Mouse (Mus musculus) liver, adult 10 weeks (tissue): Measurements from ENCODE around the gene Thumpd1. TPM values are rescaled to one million over a fixed set of nuclear protein-coding genes. Genes with fewer than 3 reads are reported as not detected.

Experiments
- polyA plus RNA-seq: library from polyadenylated mRNA; stranded (reverse); fragments of 350-450 nt; fragmentation: Illumina TruSeq; extraction: RNeasy Lipid Tissue Mini Kit (QIAGEN cat#74804); gene quantifications from one replicate; pipeline ENCODE4 v1.2.3, GENCODE M21; 2014; ENCODE audit warnings: low read depth, low replicate concordance

The Thumpd1 gene
- polyA plus RNA-seq = 20.1 TPM

GRCm38 (mm10) chr7:119720253-119720946 is at the start of gene Thumpd1:
TSS of gene Thumpd1 (minus strand) at chr7:119720798.

GRCm38 (mm10) chr7:119760527-119760951 is 39.9 kb upstream of the Thumpd1 start, which contains the start of gene Acsm3:
TSS of gene Acsm3 (plus strand) at chr7:119760923.

GRCm38 (mm10) chr7:119689726-119690125 is 30.9 kb downstream of the Thumpd1 start, which contains the start of gene Acsm4:
TSS of gene Acsm4 (plus strand) at chr7:119690026.

Other genes with a start within 250 kb of the Thumpd1 start
- gene Umod, start 241.5 kb downstream of the Thumpd1 start, polyA plus RNA-seq = 0.34 TPM
- gene Acsm5, start 201.3 kb downstream of the Thumpd1 start, polyA plus RNA-seq = 90.2 TPM
- 16.6 TPM for gene Pdilt, start 197.3 kb downstream of the Thumpd1 start, polyA plus RNA-seq
- gene Acsm2, start 166.5 kb downstream of the Thumpd1 start, polyA plus RNA-seq = 1.5 TPM
- gene Acsm1, start 113.8 kb downstream of the Thumpd1 start, polyA plus RNA-seq = 208 TPM
- gene Acsm4, start 30.8 kb downstream of the Thumpd1 start, polyA plus RNA-seq = not detected
- gene Acsm3, start 40.1 kb upstream of the Thumpd1 start, polyA plus RNA-seq = 179 TPM
- 7.8 TPM for gene Rexo5, start 73.2 kb upstream of the Thumpd1 start, polyA plus RNA-seq
- gene Eri2, start 73.3 kb upstream of the Thumpd1 start, polyA plus RNA-seq = 8.1 TPM
- 7.5 TPM for gene Lyrm1, start 175.1 kb upstream of the Thumpd1 start, polyA plus RNA-seq
- 8.1 TPM for gene Dcun1d3, start 175.5 kb upstream of the Thumpd1 start, polyA plus RNA-seq